Mouse (Mus musculus) G1E (cell line): ENCODE measurements around the gene Rapgef5.

Source experiments
- CTCF ChIP-seq: IDR thresholded peaks from 2 replicates; pipeline ENCODE4 v1.5.1; 2012; ENCODE audit warnings: low read depth, low read length, inconsistent platforms, mixed read lengths
- GATA1 ChIP-seq: IDR thresholded peaks from 2 replicates; pipeline ENCODE4 v1.6.1; 2012; ENCODE audit warnings: borderline replicate concordance, low read length, inconsistent platforms, mixed read lengths
- GATA2 ChIP-seq: IDR thresholded peaks from 2 replicates; pipeline ENCODE4 v1.6.1; 2012; ENCODE audit warnings: low read depth, low read length, inconsistent platforms, borderline replicate concordance
- POLR2AphosphoS5 ChIP-seq: IDR thresholded peaks from 2 replicates; pipeline ENCODE4 v1.6.1; 2012; ENCODE audit warnings: low read depth, low read length, inconsistent platforms; ENCODE audit not compliant: insufficient replicate concordance
- TAL1 ChIP-seq: conservative IDR thresholded peaks from 2 replicates; pipeline ENCODE4 v1.6.1; 2012; ENCODE audit warnings: low read depth, low read length, inconsistent platforms, mixed read lengths

- no peak for TF ChIP-seq CTCF
- TF ChIP-seq GATA1, result no peak
- TF ChIP-seq GATA2, result no peak
- TF ChIP-seq TAL1, result no peak
- TF ChIP-seq POLR2AphosphoS5, result no peak
These were observed 272.3 kb downstream of the Rapgef5 start for GRCm38 (mm10) chr12:117788513-117789011.
